Mouse (Mus musculus) midbrain, embryonic 10.5 days (tissue): ENCODE measurements at regions not wholly inside any gene's neighbourhood (a gene's known extent, or its start where the extent isn't known, plus 50 kb on each side); places are given as distances from the start of the nearest gene placed in this dataset.
A peak's percentile ranks its signal among the peaks of the same experiment; 100 is the strongest.

Experiments used
- DNase-seq: peaks from one replicate; pipeline ENCODE4 v3.0.0-alpha.2; 2017; ENCODE audit warnings: low spot score
- H3K27ac ChIP-seq: fragments of 300-500 bp; sonication (generic); replicated peaks from 2 replicates; pipeline ENCODE4 v1.5.1; 2016; ENCODE audit warnings: mild to moderate bottlenecking
- H3K27me3 ChIP-seq: fragments of 300-500 bp; sonication (generic); 2 replicates; pipeline ENCODE4 v1.6.1; 2016; ENCODE audit warnings: low read depth, mild to moderate bottlenecking; ENCODE audit not compliant: poor library complexity, severe bottlenecking
- H3K36me3 ChIP-seq: fragments of 300-500 bp; sonication (generic); 2 replicates; pipeline ENCODE4 v1.6.1; 2016; ENCODE audit warnings: mild to moderate bottlenecking, moderate library complexity
- H3K4me1 ChIP-seq: fragments of 300-500 bp; sonication (generic); 2 replicates; pipeline ENCODE4 v1.6.1; 2016
- H3K4me3 ChIP-seq: fragments of 300-500 bp; sonication (generic); 2 replicates; pipeline ENCODE4 v1.5.1; 2016; ENCODE audit warnings: mild to moderate bottlenecking, moderate library complexity
- H3K9me3 ChIP-seq: fragments of 300-500 bp; sonication (generic); replicated peaks from 2 replicates; pipeline ENCODE4 v1.6.1; 2016; ENCODE audit warnings: mild to moderate bottlenecking
- WGBS: fragments of 180-500 bp; shearing (Covaris S2); methylation state at CpG from one replicate; pipeline ENCODE4 v1.1.7; 2016; 5-methylcytosine and 5-hydroxymethylcytosine counted together

GRCm38 (mm10) chr4:114665684-114666083 lies 155.8 kb upstream of the Gm12830 start:
- peak; percentile 89 for DNase-seq
- no peaks in the 10 kb centered on the region for H3K9me3 ChIP-seq
- H3K4me3 ChIP-seq, result peak overlapping the region; percentile 45
- 3% methylated on average over 14 of the region's 14 CpGs for WGBS
- H3K36me3 ChIP-seq, result no peaks in the 10 kb centered on the region
- peaks cover 95% of the 10 kb centered on the region for H3K27me3 ChIP-seq
- peaks cover 32% of the 10 kb centered on the region for H3K4me1 ChIP-seq
- no peak overlapping the region for H3K27ac ChIP-seq

GRCm38 (mm10) chr4:114666238-114666978 lies 155.1 kb upstream of the Gm12830 start:
- DNase-seq, result peak; percentile 50
- H3K36me3 ChIP-seq, result no peaks in the 10 kb centered on the region
- H3K4me3 ChIP-seq, result peak overlapping the region; percentile 45
- H3K27me3 ChIP-seq, result peaks cover 94% of the 10 kb centered on the region
- H3K9me3 ChIP-seq, result no peaks in the 10 kb centered on the region
- H3K4me1 ChIP-seq, result peaks cover 32% of the 10 kb centered on the region
- peak overlapping the region; percentile 46; the same call in 1 of the 2 replicates for H3K27ac ChIP-seq
- WGBS, result 2% methylated on average over 41 of the region's 41 CpGs

GRCm38 (mm10) chr4:114666979-114667328 lies 154.6 kb upstream of the Gm12830 start:
- H3K4me1 ChIP-seq, result peaks cover 32% of the 10 kb centered on the region
- DNase-seq, result no peak
- H3K9me3 ChIP-seq, result no peaks in the 10 kb centered on the region
- H3K27me3 ChIP-seq, result peaks cover 96% of the 10 kb centered on the region
- H3K27ac ChIP-seq, result peak overlapping the region; percentile 46; the same call in 1 of the 2 replicates
- H3K36me3 ChIP-seq, result no peaks in the 10 kb centered on the region
- 7% methylated on average over 13 of the region's 13 CpGs for WGBS
- peak overlapping the region; percentile 45 for H3K4me3 ChIP-seq

- Histone ChIP-seq H3K4me1 (peaks cover 4% of the 10 kb centered on the region), H3K27ac (no peak overlapping the region), H3K36me3 (no peaks in the 10 kb centered on the region), H3K27me3 (peaks cover 56% of the 10 kb centered on the region), H3K4me3 (no peak overlapping the region), H3K9me3 (no peaks in the 10 kb centered on the region)
- no peak for DNase-seq
- whole genome bisulfite sequencing, result 79% methylated on average over 5 of the region's 5 CpGs
Measured at GRCm38 (mm10) chr4:114672096-114672720, 149.3 kb upstream of the Gm12830 start.

GRCm38 (mm10) chr4:114676908-114677898 lies 144.3 kb upstream of the Gm12830 start:
- DNase-seq, result no peak
- peaks cover 27% of the 10 kb centered on the region for H3K27me3 ChIP-seq
- H3K4me1 ChIP-seq, result peaks cover 17% of the 10 kb centered on the region
- no peak overlapping the region for H3K27ac ChIP-seq
- no peaks in the 10 kb centered on the region for H3K9me3 ChIP-seq
- WGBS, result 84% methylated on average over 13 of the region's 13 CpGs
- H3K36me3 ChIP-seq, result no peaks in the 10 kb centered on the region
- no peak overlapping the region for H3K4me3 ChIP-seq

- Histone ChIP-seq H3K27ac (no peak overlapping the region), H3K27me3 (peaks cover 24% of the 10 kb centered on the region), H3K36me3 (no peaks in the 10 kb centered on the region), H3K9me3 (no peaks in the 10 kb centered on the region), H3K4me3 (no peak overlapping the region), H3K4me1 (peaks cover 17% of the 10 kb centered on the region)
- 81% methylated on average over 8 of the region's 8 CpGs for WGBS
- DNase-seq, result no peak
Measured at GRCm38 (mm10) chr4:114678053-114678941, 143.2 kb upstream of the Gm12830 start.

GRCm38 (mm10) chr4:114680360-114680759 lies 141.2 kb upstream of the Gm12830 start:
- Histone ChIP-seq H3K9me3 (no peaks in the 10 kb centered on the region), H3K27ac (peak overlapping the region; percentile 59; the same call in 1 of the 2 replicates), H3K4me3 (no peak overlapping the region), H3K27me3 (peaks cover 38% of the 10 kb centered on the region), H3K36me3 (no peaks in the 10 kb centered on the region), H3K4me1 (peaks cover 25% of the 10 kb centered on the region)
- DNase-seq, result no peak
- WGBS, result 67% methylated on average over 6 of the region's 6 CpGs

- Histone ChIP-seq H3K27me3 (peaks cover 51% of the 10 kb centered on the region), H3K4me1 (peaks cover 35% of the 10 kb centered on the region), H3K4me3 (no peak overlapping the region), H3K36me3 (no peaks in the 10 kb centered on the region), H3K9me3 (no peaks in the 10 kb centered on the region), H3K27ac (no peak overlapping the region)
- WGBS, result 68% methylated on average over 7 of the region's 7 CpGs
- DNase-seq, result no peak
Measured at GRCm38 (mm10) chr4:114682955-114683354, 138.6 kb upstream of the Gm12830 start.

GRCm38 (mm10) chr4:114683696-114684095 lies 137.8 kb upstream of the Gm12830 start:
- H3K9me3 ChIP-seq, result no peaks in the 10 kb centered on the region
- no peak overlapping the region for H3K4me3 ChIP-seq
- peaks cover 56% of the 10 kb centered on the region for H3K27me3 ChIP-seq
- peaks cover 27% of the 10 kb centered on the region for H3K4me1 ChIP-seq
- no peak for DNase-seq
- H3K27ac ChIP-seq, result no peak overlapping the region
- WGBS, result 74% methylated on average over 5 of the region's 5 CpGs
- H3K36me3 ChIP-seq, result no peaks in the 10 kb centered on the region

- Histone ChIP-seq H3K4me3 (no peak overlapping the region), H3K9me3 (no peaks in the 10 kb centered on the region), H3K27me3 (peaks cover 59% of the 10 kb centered on the region), H3K4me1 (peaks cover 27% of the 10 kb centered on the region), H3K36me3 (no peaks in the 10 kb centered on the region), H3K27ac (no peak overlapping the region)
- 65% methylated on average over 7 of the region's 7 CpGs for WGBS
- DNase-seq, result no peak
Measured at GRCm38 (mm10) chr4:114684844-114685382, 136.6 kb upstream of the Gm12830 start.

GRCm38 (mm10) chr4:114685454-114685853 lies 136.1 kb upstream of the Gm12830 start:
- no peaks in the 10 kb centered on the region for H3K9me3 ChIP-seq
- H3K36me3 ChIP-seq, result no peaks in the 10 kb centered on the region
- 13% methylated on average over 11 of the region's 11 CpGs for WGBS
- peak overlapping the region; percentile 34; the same call in 1 of the 2 replicates for H3K4me3 ChIP-seq
- peak overlapping the region; percentile 33; the same call in 1 of the 2 replicates for H3K27ac ChIP-seq
- H3K4me1 ChIP-seq, result peaks cover 22% of the 10 kb centered on the region
- peak; percentile 65 for DNase-seq
- H3K27me3 ChIP-seq, result peaks cover 56% of the 10 kb centered on the region
